Mouse (Mus musculus): Measurements from ENCODE around the gene Atp6v0e.

Atp6v0e gene

GRCm38 (mm10) chr17:26640286-26640740 is 22.7 kb upstream of the Atp6v0e start:
- no peak for DNase-seq

GRCm38 (mm10) chr17:26643456-26643855 is 19.6 kb upstream of the Atp6v0e start:
- DNase-seq = no peak

- DNase-seq = no peak
These were observed 19.0 kb upstream of the Atp6v0e start for GRCm38 (mm10) chr17:26643993-26644392.

- no peak for DNase-seq
These were observed 18.3 kb upstream of the Atp6v0e start for GRCm38 (mm10) chr17:26644509-26645410.

GRCm38 (mm10) chr17:26645411-26645854 is 17.6 kb upstream of the Atp6v0e start:
- DNase-seq = no peak

GRCm38 (mm10) chr17:26647283-26647682 is 15.7 kb upstream of the Atp6v0e start:
- DNase-seq = no peak

GRCm38 (mm10) chr17:26649565-26649964 is 13.5 kb upstream of the Atp6v0e start:
- DNase-seq = no peak

GRCm38 (mm10) chr17:26650451-26651363 is 12.3 kb upstream of the Atp6v0e start:
- peak; percentile 75 for DNase-seq

GRCm38 (mm10) chr17:26658854-26659572 is 4.0 kb upstream of the Atp6v0e start:
- DNase-seq = peak; percentile 46

GRCm38 (mm10) chr17:26659573-26659915 is 3.5 kb upstream of the Atp6v0e start:
- DNase-seq = no peak

GRCm38 (mm10) chr17:26660192-26660912 is 2.7 kb upstream of the Atp6v0e start:
- DNase-seq = peak; percentile 91

GRCm38 (mm10) chr17:26662204-26662603 is 827 bp upstream of the Atp6v0e start:
- no peak for DNase-seq

GRCm38 (mm10) chr17:26665600-26665999 is 2.6 kb downstream of the Atp6v0e start:
- no peak for DNase-seq

GRCm38 (mm10) chr17:26671268-26671667 is 8.2 kb downstream of the Atp6v0e start:
- no peak for DNase-seq

GRCm38 (mm10) chr17:26675845-26676244 is 12.8 kb downstream of the Atp6v0e start:
- DNase-seq = no peak

GRCm38 (mm10) chr17:26676252-26676615 is 13.2 kb downstream of the Atp6v0e start:
- peak; percentile 94 for DNase-seq

GRCm38 (mm10) chr17:26676616-26677376 is 13.8 kb downstream of the Atp6v0e start:
- peak; percentile 88 for DNase-seq

- no peak for DNase-seq
These were observed 14.9 kb downstream of the Atp6v0e start for GRCm38 (mm10) chr17:26677711-26678637.

- no peak for DNase-seq
These were observed 18.2 kb downstream of the Atp6v0e start for GRCm38 (mm10) chr17:26681276-26681675.

GRCm38 (mm10) chr17:26686334-26687000 is 23.4 kb downstream of the Atp6v0e start:
- DNase-seq = no peak

Measured in cerebellum, adult 9-11 months (tissue).